Mouse (Mus musculus) liver, embryonic 15.5 days (tissue): ENCODE results near the gene Harbi1. TPM values are rescaled to one million over a fixed set of nuclear protein-coding genes. Genes with fewer than 3 reads are reported as not detected.

Experiments
- ATAC-seq: fragments of 200-750 bp; cut with Nextera tagmentation; 2 replicates; pipeline ENCODE4 v1.8.0; 2017; ENCODE audit warnings: moderate number of reproducible peaks, mild to moderate bottlenecking, moderate library complexity; ENCODE audit not compliant: insufficient read depth
- H3K27ac ChIP-seq: fragments of 300-500 bp; sonication (generic); replicated peaks from 2 replicates; pipeline ENCODE4 v1.5.1; 2015; ENCODE audit warnings: mild to moderate bottlenecking, inconsistent platforms
- H3K27me3 ChIP-seq: fragments of 300-500 bp; sonication (generic); 2 replicates; pipeline ENCODE4 v1.6.1; 2015; ENCODE audit warnings: mild to moderate bottlenecking, inconsistent platforms
- H3K36me3 ChIP-seq: fragments of 300-500 bp; sonication (generic); replicated peaks from 2 replicates; pipeline ENCODE4 v1.6.1; 2015; ENCODE audit warnings: moderate library complexity, mild to moderate bottlenecking, inconsistent platforms
- H3K4me1 ChIP-seq: fragments of 300-500 bp; sonication (generic); replicated peaks from 2 replicates; pipeline ENCODE4 v1.6.1; 2015; ENCODE audit warnings: inconsistent platforms
- H3K4me2 ChIP-seq: fragments of 300-500 bp; sonication (generic); 2 replicates; pipeline ENCODE4 v1.6.1; 2015; ENCODE audit warnings: moderate library complexity, mild to moderate bottlenecking, inconsistent platforms
- H3K4me3 ChIP-seq: fragments of 300-500 bp; sonication (generic); replicated peaks from 2 replicates; pipeline ENCODE4 v1.5.1; 2015; ENCODE audit warnings: mild to moderate bottlenecking, inconsistent platforms
- H3K9ac ChIP-seq: fragments of 300-500 bp; sonication (generic); 2 replicates; pipeline ENCODE4 v1.6.1; 2015; ENCODE audit warnings: moderate library complexity, mild to moderate bottlenecking, inconsistent platforms
- H3K9me3 ChIP-seq: fragments of 300-500 bp; sonication (generic); replicated peaks from 2 replicates; pipeline ENCODE4 v1.6.1; 2016; ENCODE audit warnings: inconsistent platforms
- WGBS: fragments of 180-500 bp; shearing (Covaris S2); methylation state at CpG from one replicate; pipeline ENCODE4 v1.1.7; 2015; ENCODE audit warnings: mixed read lengths; ENCODE audit not compliant: insufficient replicate concordance; 5-methylcytosine and 5-hydroxymethylcytosine counted together
- polyA plus RNA-seq: library from polyadenylated mRNA; unstranded; fragments of >200 nt; fragmentation: Nextera tagmentation; extraction: Ambion mirVana; gene quantifications from 2 replicates; pipeline ENCODE4 v1.2.1, GENCODE M21; 2015

Gene Harbi1
- polyA plus RNA-seq, 1 experiment from 2014 or later = 6.7 TPM

- 46% methylated on average over 4 of the region's 4 CpGs for WGBS
- Histone ChIP-seq H3K27me3 (no peaks in the 10 kb centered on the region), H3K4me2 (no peak overlapping the region), H3K9me3 (no peaks in the 10 kb centered on the region), H3K4me1 (no peaks in the 10 kb centered on the region), H3K27ac (no peak overlapping the region), H3K36me3 (peaks cover 80% of the 10 kb centered on the region), H3K9ac (no peak overlapping the region), H3K4me3 (no peak overlapping the region)
- ATAC-seq = peak; percentile 31; the same call in 1 of the 2 replicates
Measured at GRCm38 (mm10) chr2:91682850-91683249, 27.8 kb upstream of the Harbi1 start.

GRCm38 (mm10) chr2:91683919-91684318 lies 26.7 kb upstream of the Harbi1 start:
- 71% methylated on average over 8 of the region's 8 CpGs for WGBS
- Histone ChIP-seq H3K36me3 (peaks cover 78% of the 10 kb centered on the region), H3K27ac (no peak overlapping the region)

DNA sequence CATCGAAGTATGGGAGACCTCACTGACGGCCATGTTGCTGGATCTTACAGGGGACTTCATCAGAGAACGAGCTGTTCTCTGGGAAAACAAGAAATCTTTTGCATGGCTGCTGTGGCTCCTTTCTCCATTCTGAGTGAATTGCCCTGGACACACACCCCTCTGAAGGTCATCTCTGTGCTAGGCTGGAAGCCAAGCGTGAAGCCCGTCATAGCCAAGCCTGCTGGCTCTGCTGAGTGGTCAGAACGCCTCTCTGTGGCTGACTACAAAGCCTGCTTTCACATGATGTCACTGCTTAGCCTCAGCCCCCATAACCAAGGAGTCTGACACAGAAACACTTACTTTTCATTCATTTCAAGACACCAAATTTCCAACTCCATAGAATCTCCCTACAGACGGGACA lies 21.2 kb upstream of the Harbi1 start:
- WGBS = 83% methylated on average over 7 of the region's 7 CpGs
- no peaks in the 10 kb centered on the region for H3K9me3 ChIP-seq
- no peak overlapping the region for H3K4me2 ChIP-seq
- H3K9ac ChIP-seq = no peak overlapping the region
- H3K27ac ChIP-seq = no peak overlapping the region
- H3K36me3 ChIP-seq = peaks cover 59% of the 10 kb centered on the region
- H3K4me3 ChIP-seq = no peak overlapping the region
- ATAC-seq = no peak
- no peaks in the 10 kb centered on the region for H3K27me3 ChIP-seq
- no peaks in the 10 kb centered on the region for H3K4me1 ChIP-seq

More at GRCm38 (mm10) chr2:91683919-91684318, 26.7 kb upstream of the Harbi1 start:
- no peaks in the 10 kb centered on the region for H3K4me1 ChIP-seq
- no peak overlapping the region for H3K4me3 ChIP-seq
- H3K27me3 ChIP-seq = no peaks in the 10 kb centered on the region
- no peaks in the 10 kb centered on the region for H3K9me3 ChIP-seq
- H3K4me2 ChIP-seq = no peak overlapping the region
- ATAC-seq = no peak
- no peak overlapping the region for H3K9ac ChIP-seq

GRCm38 (mm10) chr2:91695436-91696224 lies 15.0 kb upstream of the Harbi1 start:
- Histone ChIP-seq H3K36me3 (peaks cover 25% of the 10 kb centered on the region), H3K9ac (no peak overlapping the region), H3K27me3 (no peaks in the 10 kb centered on the region), H3K4me3 (no peak overlapping the region), H3K4me1 (no peaks in the 10 kb centered on the region; the same call in 1 of the 2 replicates), H3K27ac (no peak overlapping the region), H3K4me2 (no peak overlapping the region), H3K9me3 (no peaks in the 10 kb centered on the region)
- no peak for ATAC-seq
- WGBS = 78% methylated on average over 10 of the region's 10 CpGs

DNA sequence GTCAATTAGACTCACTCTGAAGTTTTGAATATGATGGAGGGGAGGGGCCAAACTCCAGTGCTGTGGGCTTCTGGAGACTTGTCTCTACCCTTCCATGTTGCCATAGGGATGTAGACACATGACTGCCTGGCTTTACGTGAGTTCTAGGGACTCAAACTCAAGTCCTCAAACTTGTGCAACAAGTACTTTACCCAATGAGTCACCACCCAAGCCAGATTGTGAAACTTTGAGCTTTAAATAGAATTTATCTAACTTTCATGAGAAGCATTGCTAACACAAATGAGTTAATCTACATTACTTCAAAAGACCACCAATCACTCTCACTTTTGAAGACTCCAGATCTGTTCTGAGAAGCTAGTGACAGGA lies 14.4 kb upstream of the Harbi1 start:
- no peak overlapping the region for H3K4me3 ChIP-seq
- no peak for ATAC-seq
- H3K4me2 ChIP-seq = no peak overlapping the region
- 58% methylated on average over 1 of the region's 1 CpGs for WGBS
- H3K9me3 ChIP-seq = no peaks in the 10 kb centered on the region
- H3K9ac ChIP-seq = no peak overlapping the region
- peaks cover 25% of the 10 kb centered on the region for H3K36me3 ChIP-seq
- H3K4me1 ChIP-seq = no peaks in the 10 kb centered on the region; the same call in 1 of the 2 replicates
- H3K27me3 ChIP-seq = no peaks in the 10 kb centered on the region
- H3K27ac ChIP-seq = no peak overlapping the region

- no peak overlapping the region for H3K4me3 ChIP-seq
- H3K4me2 ChIP-seq = no peak overlapping the region
- H3K4me1 ChIP-seq = no peaks in the 10 kb centered on the region; the same call in 1 of the 2 replicates
- H3K9me3 ChIP-seq = no peaks in the 10 kb centered on the region
- no peak for ATAC-seq
- H3K27me3 ChIP-seq = no peaks in the 10 kb centered on the region
- H3K9ac ChIP-seq = no peak overlapping the region
- 67% methylated on average over 1 of the region's 1 CpGs for WGBS
- peaks cover 10% of the 10 kb centered on the region for H3K36me3 ChIP-seq
- H3K27ac ChIP-seq = no peak overlapping the region
Measured at GRCm38 (mm10) chr2:91699225-91699624, 11.4 kb upstream of the Harbi1 start.

GRCm38 (mm10) chr2:91701366-91701765 lies 9.3 kb upstream of the Harbi1 start:
- H3K4me2 ChIP-seq = no peak overlapping the region
- H3K9me3 ChIP-seq = no peaks in the 10 kb centered on the region
- 81% methylated on average over 2 of the region's 2 CpGs for WGBS
- H3K27ac ChIP-seq = no peak overlapping the region
- no peak for ATAC-seq
- no peak overlapping the region for H3K4me3 ChIP-seq
- no peaks in the 10 kb centered on the region for H3K27me3 ChIP-seq
- H3K9ac ChIP-seq = no peak overlapping the region
- no peaks in the 10 kb centered on the region for H3K36me3 ChIP-seq
- H3K4me1 ChIP-seq = no peaks in the 10 kb centered on the region; the same call in 1 of the 2 replicates

DNA sequence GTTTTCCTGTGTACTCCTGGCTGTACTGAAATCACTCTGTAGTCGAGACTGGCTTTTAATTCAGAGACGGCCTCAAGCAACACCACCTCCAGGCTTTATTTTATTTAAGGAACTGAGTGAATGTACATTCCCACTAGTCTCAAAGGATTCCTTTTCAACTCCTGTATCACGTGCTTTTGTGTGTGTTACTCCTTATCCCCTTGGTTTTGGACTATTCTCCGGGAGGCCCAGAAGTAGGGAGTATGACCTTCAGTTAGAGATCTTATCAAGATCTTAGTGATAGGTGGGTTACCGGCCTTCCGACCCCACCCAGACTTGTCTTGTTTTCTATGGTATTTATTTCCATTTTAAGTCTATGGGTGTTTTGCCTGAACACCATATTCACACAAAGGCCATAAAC lies 4.9 kb upstream of the Harbi1 start:
- H3K4me3 ChIP-seq = no peak overlapping the region
- no peaks in the 10 kb centered on the region for H3K36me3 ChIP-seq
- WGBS = 64% methylated on average over 6 of the region's 6 CpGs
- no peak for ATAC-seq
- H3K9me3 ChIP-seq = no peaks in the 10 kb centered on the region
- no peak overlapping the region for H3K4me2 ChIP-seq
- no peak overlapping the region for H3K9ac ChIP-seq
- H3K4me1 ChIP-seq = peaks cover 12% of the 10 kb centered on the region
- H3K27ac ChIP-seq = no peak overlapping the region
- no peaks in the 10 kb centered on the region for H3K27me3 ChIP-seq

GRCm38 (mm10) chr2:91706456-91706855 lies 4.2 kb upstream of the Harbi1 start:
- Histone ChIP-seq H3K4me1 (peaks cover 15% of the 10 kb centered on the region), H3K9me3 (no peaks in the 10 kb centered on the region), H3K27ac (no peak overlapping the region), H3K36me3 (no peaks in the 10 kb centered on the region), H3K4me2 (no peak overlapping the region), H3K27me3 (no peaks in the 10 kb centered on the region), H3K4me3 (no peak overlapping the region), H3K9ac (no peak overlapping the region)
- no peak for ATAC-seq

GRCm38 (mm10) chr2:91708361-91708760 lies 2.3 kb upstream of the Harbi1 start:
- no peaks in the 10 kb centered on the region for H3K36me3 ChIP-seq
- no peak overlapping the region for H3K4me2 ChIP-seq
- no peak overlapping the region for H3K4me3 ChIP-seq
- no peak overlapping the region for H3K27ac ChIP-seq
- no peak overlapping the region for H3K9ac ChIP-seq
- H3K9me3 ChIP-seq = no peaks in the 10 kb centered on the region
- peaks cover 27% of the 10 kb centered on the region for H3K4me1 ChIP-seq
- 92% methylated on average over 6 of the region's 6 CpGs for WGBS
- H3K27me3 ChIP-seq = no peaks in the 10 kb centered on the region
- no peak for ATAC-seq

DNA sequence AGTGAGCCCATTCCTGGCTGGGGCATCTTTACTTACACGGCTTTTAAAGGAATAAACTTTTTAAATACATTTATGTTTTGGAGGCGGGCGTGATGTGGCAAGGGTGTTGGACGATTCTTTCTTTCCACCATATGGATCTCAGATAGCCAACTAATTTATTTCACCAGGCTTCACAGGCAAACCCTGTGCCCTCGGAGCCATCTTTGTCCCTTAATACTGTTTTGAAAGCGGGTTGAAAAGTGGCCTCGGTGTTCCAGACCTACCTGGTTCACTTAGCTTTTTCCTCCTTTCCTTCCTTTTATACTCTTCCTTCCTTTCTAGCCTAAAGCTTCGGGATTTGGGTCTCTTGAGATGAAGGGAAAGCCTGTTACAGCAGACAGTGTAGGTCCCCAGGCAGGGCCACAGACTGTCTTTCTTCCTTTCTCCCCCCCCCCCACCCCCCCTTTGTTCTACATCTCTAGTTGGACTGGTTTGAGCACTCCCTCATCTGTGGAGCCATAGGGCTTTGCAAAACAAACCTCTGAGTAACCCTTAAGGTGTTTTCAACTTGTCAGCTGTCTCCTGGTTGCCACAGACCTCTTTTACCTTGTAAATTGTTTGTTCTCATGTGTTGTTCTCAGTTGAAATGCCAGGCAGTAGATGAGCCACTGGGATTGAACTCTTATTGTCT lies 739 bp downstream of the Harbi1 start:
- no peaks in the 10 kb centered on the region for H3K9me3 ChIP-seq
- peak overlapping the region; percentile 89 for H3K27ac ChIP-seq
- no peaks in the 10 kb centered on the region for H3K36me3 ChIP-seq
- 1% methylated on average over 8 of the region's 8 CpGs for WGBS
- peak overlapping the region; percentile 79 for H3K4me2 ChIP-seq
- peak overlapping the region; percentile 78 for H3K9ac ChIP-seq
- no peak for ATAC-seq
- H3K4me3 ChIP-seq = peak overlapping the region; percentile 94
- peaks cover 32% of the 10 kb centered on the region for H3K4me1 ChIP-seq
- no peaks in the 10 kb centered on the region for H3K27me3 ChIP-seq
